Mouse (Mus musculus) adrenal gland, postnatal 36 days (tissue): ENCODE results near the gene Robo3. TPM values are rescaled to one million over a fixed set of nuclear protein-coding genes. Genes with fewer than 3 reads are reported as not detected.

ENCODE experiments used
- DNase-seq, 2 experiments: peaks; one replicate each; pipeline ENCODE4 v3.0.0; 2021; ENCODE audit warnings: mixed read lengths in 1 of 2
- total RNA-seq, 2 experiments: library from RNA; stranded (reverse); gene quantifications; 2 replicates each; pipeline ENCODE4 v1.2.3; 2021

Gene Robo3
- total RNA-seq, 2 experiments from 2014 or later: 0.76 to 0.86 TPM

GRCm38 (mm10) chr9:37368081-37368830, 64.8 kb downstream of the Robo3 start:
- no peak for DNase-seq

- DNase-seq: no peak
Observed at GRCm38 (mm10) chr9:37367301-37368080, 65.6 kb downstream of the Robo3 start, which contains the start of gene Hepacam. Gene Hepacam, plus strand, starts transcription at chr9:37367351.

GRCm38 (mm10) chr9:37365706-37366105, 67.3 kb downstream of the Robo3 start:
- peak; percentile 16 to 39 for DNase-seq

Other genes with a start within 250 kb of the Robo3 start
- 1 to 10 TPM; 5.9 to 6.0 TPM for gene Tmem218, start 225.0 kb downstream of the Robo3 start, total RNA-seq
- gene Slc37a2, start 177.5 kb downstream of the Robo3 start, total RNA-seq: 10 to 100 TPM; 49.0 to 53.7 TPM
- gene Ccdc15, start 84.8 kb downstream of the Robo3 start, total RNA-seq: 1 to 10 TPM; 2.1 TPM
- gene Hepacam, start 65.9 kb downstream of the Robo3 start, total RNA-seq: under 1 TPM in 1 of 2 experiments, not detected in 1; 0.20 TPM
- gene Robo4, start 31.3 kb downstream of the Robo3 start, total RNA-seq: 10 to 100 TPM; 21.7 to 33.5 TPM
- gene Msantd2, start 56.1 kb upstream of the Robo3 start, total RNA-seq: 10 to 100 TPM; 17.4 to 29.5 TPM
- gene Esam, start 94.8 kb upstream of the Robo3 start, total RNA-seq: 10 to 100 TPM; 30.5 to 46.0 TPM
- 1 to 10 TPM; 1.1 to 5.7 TPM for gene Vsig2, start 106.0 kb upstream of the Robo3 start, total RNA-seq
- 1 to 10 TPM; 1.2 to 3.8 TPM for gene Nrgn, start 119.7 kb upstream of the Robo3 start, total RNA-seq
- 10 to 100 TPM; 15.1 to 17.8 TPM for gene Siae, start 122.5 kb upstream of the Robo3 start, total RNA-seq
- gene Spa17, start 180.5 kb upstream of the Robo3 start, total RNA-seq: 1 to 10 TPM; 3.0 to 4.4 TPM
- 10 to 100 TPM; 82.0 to 91.9 TPM for gene Tbrg1, start 224.1 kb upstream of the Robo3 start, total RNA-seq
- under 1 TPM in 1 of 2 experiments, not detected in 1; 0.16 TPM for gene Panx3, start 236.0 kb upstream of the Robo3 start, total RNA-seq